Mouse (Mus musculus) gastrocnemius, postnatal 36 days (tissue): Measurements from ENCODE around the gene Cdh20. TPM values are rescaled to one million over a fixed set of nuclear protein-coding genes. Genes with fewer than 3 reads are reported as not detected.

ENCODE experiments used
- DNase-seq, 2 experiments: peaks; one replicate each; pipeline ENCODE4 v3.0.0; 2022
- intact Hi-C: fragments of 180-260 bp; cut with DNase I; formaldehyde crosslinking; loops from one replicate; pipeline ENCODE4 v1.15.1; 2025
- long read RNA-seq, 2 experiments: library from polyadenylated mRNA; stranded (forward); transcript quantifications; one replicate each; pipeline ENCODE4 v2.0.0; 2021
- total RNA-seq, 2 experiments: library from RNA; stranded (reverse); gene quantifications; 2 replicates each; pipeline ENCODE4 v1.2.3; 2021

The Cdh20 gene
- total RNA-seq: under 1 TPM; 0.05 to 0.08 TPM
- long read RNA-seq, experiment 1: 0 reads
- long read RNA-seq, experiment 2: 0 reads

- DNase-seq: peak in 1 of 2 experiments; percentile 15
- intact Hi-C loops: no loop called here
Observed at GRCm38 (mm10) chr1:104768371-104769249, at the start of gene Cdh20. Gene Cdh20 (plus strand): TSS chr1:104768529.

DNA sequence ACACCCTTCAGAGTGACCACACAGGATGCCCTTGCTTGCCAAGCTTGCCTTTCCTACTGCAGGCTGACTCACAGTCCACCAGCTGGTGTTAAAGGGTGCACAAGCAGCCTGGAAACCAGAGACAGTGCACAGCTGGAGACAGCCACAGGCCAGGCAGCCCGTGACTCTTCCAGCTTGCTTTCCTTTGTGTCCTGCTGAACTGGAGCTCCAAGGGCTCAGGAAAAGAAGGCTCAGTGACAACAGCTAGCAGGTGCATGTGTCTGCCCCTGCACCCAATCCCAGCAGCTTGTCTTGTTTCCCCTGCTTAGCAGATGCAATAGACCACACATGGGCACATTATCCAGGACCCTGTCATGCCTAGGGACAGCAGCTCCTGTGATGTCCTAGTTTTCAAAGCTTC is 21.5 kb upstream of the Cdh20 start:
- intact Hi-C loops: no loop called here
- DNase-seq: no peak

DNA sequence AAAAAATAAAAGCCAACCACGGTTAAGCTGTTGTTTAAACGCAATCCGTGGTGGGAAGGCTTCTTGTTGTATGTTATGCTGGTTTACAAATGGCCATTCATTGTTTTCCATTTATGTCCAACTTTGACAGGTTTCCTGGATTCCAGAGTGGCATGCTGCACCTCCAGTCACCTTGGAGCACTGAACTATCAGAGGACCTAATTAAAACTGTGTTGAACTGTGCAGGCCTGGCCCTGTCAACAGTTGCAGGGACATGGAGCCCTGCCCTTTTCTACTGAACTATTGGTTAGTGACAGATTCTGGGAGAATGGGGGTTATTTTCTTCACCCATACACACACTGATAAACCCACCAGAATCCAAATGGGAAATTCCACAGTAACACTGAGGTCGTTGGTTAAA is 20.9 kb upstream of the Cdh20 start:
- intact Hi-C loops: no loop called here
- no peak for DNase-seq

- intact Hi-C loops: no loop called here
- DNase-seq: no peak
Observed at GRCm38 (mm10) chr1:104754483-104754882, 13.8 kb upstream of the Cdh20 start.

- intact Hi-C loops: no loop called here
- DNase-seq: no peak
Observed at GRCm38 (mm10) chr1:104755896-104756295, 12.4 kb upstream of the Cdh20 start.

- DNase-seq: no peak
- intact Hi-C loops: no loop called here
Observed at GRCm38 (mm10) chr1:104769250-104769607, 900 bp downstream of the Cdh20 start.

DNA sequence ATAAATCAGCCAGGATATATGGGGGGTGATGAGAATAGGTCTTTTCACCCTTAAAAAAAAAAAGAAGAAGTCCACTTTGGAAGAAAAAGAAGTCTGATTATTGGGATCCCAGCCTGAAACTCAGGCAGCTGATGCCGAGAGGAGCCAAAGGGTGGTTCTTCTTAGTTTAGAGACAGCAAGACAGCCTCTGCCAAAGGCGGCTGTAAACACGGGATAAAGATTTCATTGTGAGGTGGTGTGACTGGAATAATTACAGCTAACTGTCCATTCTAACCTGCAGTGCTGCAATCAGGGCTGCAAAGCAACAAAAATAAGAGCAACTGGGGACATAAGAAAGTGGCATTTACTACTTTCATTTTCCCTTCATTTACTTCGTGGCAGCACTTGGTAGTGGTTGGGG is 3.6 kb downstream of the Cdh20 start:
- intact Hi-C loops: no loop called here
- DNase-seq: no peak

DNA sequence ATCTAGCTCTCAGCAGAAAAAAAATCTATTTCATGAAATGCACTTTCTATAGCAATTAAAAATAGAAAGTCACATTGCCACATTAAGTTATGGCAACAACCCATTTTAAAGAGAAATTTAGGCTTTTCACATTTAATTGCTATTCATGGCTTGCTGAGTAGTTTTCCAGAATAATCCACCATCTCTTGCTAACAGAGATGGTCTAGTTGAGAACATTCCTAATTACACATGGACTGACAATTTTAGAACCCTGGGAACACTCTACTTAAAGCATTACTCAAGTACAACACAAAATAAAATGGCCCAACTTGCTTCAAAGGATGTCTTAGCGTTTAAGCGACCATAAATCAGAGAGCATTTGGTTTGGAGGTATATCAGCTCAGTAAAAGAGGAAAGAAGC is 4.9 kb downstream of the Cdh20 start:
- intact Hi-C loops: no loop called here
- no peak for DNase-seq

- no peak for DNase-seq
- intact Hi-C loops: no loop called here
Observed at GRCm38 (mm10) chr1:104793488-104793887, 25.2 kb downstream of the Cdh20 start.

DNA sequence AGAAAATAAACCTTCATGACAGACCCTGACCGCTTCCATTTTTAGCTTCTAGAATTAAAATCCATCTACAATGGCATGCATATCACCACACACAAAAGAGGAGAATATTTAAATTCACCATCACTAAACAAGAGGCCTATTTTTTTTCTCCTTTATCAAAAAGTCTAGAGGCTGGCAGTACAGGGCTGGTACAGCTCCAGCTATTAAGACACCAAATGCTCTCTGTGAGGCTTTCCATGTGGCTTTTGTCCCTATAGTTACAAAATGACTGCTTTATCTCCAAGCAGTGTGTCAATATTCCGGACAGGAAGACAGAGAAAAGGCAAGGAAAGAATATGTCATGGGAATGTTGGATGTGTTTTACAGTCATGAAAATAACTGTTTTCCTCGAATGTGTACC is 27.8 kb downstream of the Cdh20 start:
- no peak for DNase-seq
- intact Hi-C loops: no loop called here

DNA sequence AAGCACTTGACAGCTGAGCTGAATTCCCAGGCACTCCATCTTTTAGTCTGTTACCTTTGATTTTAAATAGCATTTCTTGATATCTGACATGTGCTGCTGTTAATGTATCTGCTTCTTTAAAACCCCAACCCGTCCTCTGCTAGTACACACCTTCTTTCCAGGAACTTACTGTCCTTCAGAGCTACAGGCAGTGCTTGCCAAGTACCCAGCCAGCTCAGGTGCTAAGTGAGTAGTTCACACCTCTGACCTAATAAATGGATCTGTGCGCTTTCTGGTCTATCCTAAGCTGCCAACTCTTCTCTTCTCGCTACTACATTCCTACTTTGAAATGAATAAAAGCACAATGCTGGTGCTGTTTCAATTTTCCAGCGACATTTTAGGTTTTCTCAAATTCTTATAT is 28.8 kb downstream of the Cdh20 start:
- intact Hi-C loops: no loop called here
- DNase-seq: no peak

GRCm38 (mm10) chr1:104804746-104805145 is 36.4 kb downstream of the Cdh20 start:
- no peak for DNase-seq
- intact Hi-C loops: no loop called here

DNA sequence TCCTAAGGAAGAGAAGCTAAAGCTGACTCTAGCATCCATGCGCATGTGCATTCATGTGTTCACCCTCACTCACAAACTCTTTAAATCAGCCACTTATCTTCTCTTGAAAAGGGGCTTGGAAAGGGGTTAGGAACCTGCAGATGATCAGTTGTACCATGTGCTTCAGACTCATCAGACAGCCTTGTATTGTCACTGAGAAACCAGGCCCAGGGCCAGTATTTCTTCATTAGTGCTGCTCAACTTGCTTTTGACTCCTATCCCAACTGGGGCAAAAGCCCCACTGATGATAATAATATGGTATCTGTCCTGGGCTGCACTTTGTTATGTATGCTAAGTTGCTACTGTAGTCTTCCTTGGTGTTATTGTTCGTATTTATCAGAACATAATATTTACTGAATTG is 38.9 kb downstream of the Cdh20 start:
- intact Hi-C loops: no loop called here
- no peak for DNase-seq

DNA sequence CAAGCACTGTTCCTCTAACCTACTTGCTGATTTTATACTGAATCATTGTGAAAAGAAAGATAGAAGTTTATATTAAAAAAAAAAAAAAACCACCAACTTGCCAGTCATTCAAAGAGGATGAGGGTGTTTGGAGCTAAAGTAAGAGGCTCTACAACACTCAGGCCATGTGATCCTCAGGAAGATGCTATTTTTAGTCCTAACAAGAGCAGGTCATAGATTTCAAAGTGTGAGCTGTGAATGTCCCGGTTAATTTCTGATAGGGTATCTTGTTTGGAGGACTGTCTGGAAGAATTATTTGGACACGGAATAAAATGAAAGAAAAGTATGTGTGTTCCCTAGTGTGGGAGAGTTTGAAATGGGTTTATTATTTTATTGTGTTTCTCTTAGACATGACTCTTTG is 49.2 kb downstream of the Cdh20 start:
- DNase-seq: no peak
- intact Hi-C loops: no loop called here

GRCm38 (mm10) chr1:104828106-104828505 is 59.8 kb downstream of the Cdh20 start:
- DNase-seq: no peak
- intact Hi-C loops: no loop called here

GRCm38 (mm10) chr1:104838206-104838915 is 70.0 kb downstream of the Cdh20 start:
- no peak for DNase-seq
- intact Hi-C loops: no loop called here

DNA sequence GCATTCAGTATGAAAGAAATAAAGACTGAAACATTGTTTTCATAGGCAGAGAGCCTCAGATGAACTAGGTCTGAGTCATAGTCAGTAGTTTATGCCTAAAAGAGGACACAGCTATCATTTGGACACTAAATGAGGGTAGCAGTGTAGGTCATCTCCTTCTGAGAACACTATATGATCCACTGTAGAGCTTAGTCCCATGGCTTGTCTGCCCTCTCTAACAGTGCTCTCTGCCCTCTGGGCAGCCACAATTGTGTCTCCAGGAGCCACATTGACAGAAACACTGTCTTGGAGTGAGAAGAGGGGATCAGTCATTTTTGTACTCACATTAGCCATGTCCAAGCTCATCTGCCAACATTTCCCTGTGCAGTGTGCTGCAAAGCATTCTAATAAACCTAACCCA is 70.7 kb downstream of the Cdh20 start:
- intact Hi-C loops: no loop called here
- no peak for DNase-seq

DNA sequence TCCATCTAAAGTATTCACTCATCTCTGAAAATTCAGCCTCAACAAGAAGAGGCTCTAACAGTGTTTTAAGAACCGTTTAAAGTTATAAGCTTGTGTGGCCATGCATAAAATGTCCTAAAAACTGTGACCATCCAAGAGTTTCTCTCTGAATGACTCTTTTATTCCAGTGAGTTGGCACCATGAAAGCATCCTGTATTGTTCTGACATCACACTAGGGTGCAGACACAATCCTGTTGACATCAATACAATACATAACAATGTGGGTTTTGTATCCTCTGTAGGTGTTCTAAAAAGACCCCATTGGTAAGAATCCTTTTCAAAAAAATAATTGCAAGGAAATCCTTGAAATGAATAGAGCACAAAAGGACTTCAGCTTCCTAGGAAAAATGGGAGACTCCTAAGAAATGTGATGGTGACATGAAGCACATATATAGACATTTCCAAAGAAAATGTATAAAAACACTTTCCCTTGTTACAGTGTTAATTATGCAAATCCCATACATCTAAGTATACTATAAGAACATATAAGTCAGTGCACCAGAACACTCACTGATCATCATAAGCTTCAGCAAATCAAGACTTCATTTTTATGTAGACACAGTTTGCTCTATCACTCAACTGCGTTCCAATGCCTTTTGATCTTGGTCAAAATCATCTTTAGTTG is 80.1 kb downstream of the Cdh20 start:
- no peak for DNase-seq

GRCm38 (mm10) chr1:104848920-104849272 is 80.6 kb downstream of the Cdh20 start:
- DNase-seq: no peak
- intact Hi-C loops: no loop called here

More for the DNA sequence above, 80.1 kb downstream of the Cdh20 start:
- intact Hi-C loops: no loop called here

- intact Hi-C loops: no loop called here
- DNase-seq: no peak
Observed at GRCm38 (mm10) chr1:104877384-104877783, 109.1 kb downstream of the Cdh20 start.

GRCm38 (mm10) chr1:104901815-104902214 is 133.5 kb downstream of the Cdh20 start:
- intact Hi-C loops: no loop called here
- DNase-seq: no peak
